Mouse (Mus musculus) forebrain, embryonic 13.5 days (tissue): ENCODE results near the gene Pdcd2. TPM values are rescaled to one million over a fixed set of nuclear protein-coding genes. Genes with fewer than 3 reads are reported as not detected.
A peak's percentile ranks its signal among the peaks of the same experiment; 100 is the strongest.

Source experiments
- ATAC-seq: fragments of 200-750 bp; cut with Nextera tagmentation; 2 replicates; pipeline ENCODE4 v1.8.0; 2017
- H3K27ac ChIP-seq: fragments of 300-500 bp; sonication (generic); 2 replicates; pipeline ENCODE4 v1.5.1; 2015; ENCODE audit warnings: inconsistent platforms, mild to moderate bottlenecking, moderate library complexity
- H3K27me3 ChIP-seq: fragments of 300-500 bp; sonication (generic); 2 replicates; pipeline ENCODE4 v1.6.1; 2015; ENCODE audit warnings: mild to moderate bottlenecking, inconsistent platforms
- H3K36me3 ChIP-seq: fragments of 300-500 bp; sonication (generic); 2 replicates; pipeline ENCODE4 v1.6.1; 2015; ENCODE audit warnings: mild to moderate bottlenecking, inconsistent platforms; ENCODE audit not compliant: poor library complexity, severe bottlenecking
- H3K4me1 ChIP-seq: fragments of 300-500 bp; sonication (generic); 2 replicates; pipeline ENCODE4 v1.6.1; 2015; ENCODE audit warnings: inconsistent platforms
- H3K4me2 ChIP-seq: fragments of 300-500 bp; sonication (generic); 2 replicates; pipeline ENCODE4 v1.6.1; 2015; ENCODE audit warnings: inconsistent platforms, mild to moderate bottlenecking, moderate library complexity
- H3K4me3 ChIP-seq: fragments of 300-500 bp; sonication (generic); 2 replicates; pipeline ENCODE4 v1.5.1; 2015; ENCODE audit warnings: mild to moderate bottlenecking, inconsistent platforms
- H3K9ac ChIP-seq: fragments of 300-500 bp; sonication (generic); 2 replicates; pipeline ENCODE4 v1.6.1; 2015; ENCODE audit warnings: mild to moderate bottlenecking, inconsistent platforms
- H3K9me3 ChIP-seq: fragments of 300-500 bp; sonication (generic); replicated peaks from 2 replicates; pipeline ENCODE4 v1.6.1; 2016; ENCODE audit warnings: inconsistent platforms
- WGBS: fragments of 180-500 bp; shearing (Covaris S2); methylation state at CpG from one replicate; pipeline ENCODE4 v1.1.7; 2015; 5-methylcytosine and 5-hydroxymethylcytosine counted together
- polyA plus RNA-seq: library from polyadenylated mRNA; unstranded; fragments of >200 nt; fragmentation: Nextera tagmentation; extraction: Ambion mirVana; gene quantifications from 2 replicates; pipeline ENCODE4 v1.2.1, GENCODE M21; 2015

Gene Pdcd2
- polyA plus RNA-seq, 1 experiment from 2014 or later, result 59.0 TPM

- Histone ChIP-seq H3K4me3 (peak overlapping the region; percentile 50), H3K9me3 (0 out of 2 replicates have a peak, but pooled peaks cover 3% of the 10 kb centered on the region), H3K4me2 (peak overlapping the region; percentile 88), H3K36me3 (no peaks in the 10 kb centered on the region), H3K27ac (no peak overlapping the region), H3K27me3 (peaks cover 18% of the 10 kb centered on the region), H3K4me1 (peaks cover 3% of the 10 kb centered on the region; the same call in 1 of the 2 replicates), H3K9ac (peak overlapping the region; percentile 67; the same call in 1 of the 2 replicates)
- no peak for ATAC-seq
- 16% methylated on average over 8 of the region's 8 CpGs for WGBS
These were observed 8.8 kb upstream of the Pdcd2 start for GRCm38 (mm10) chr17:15535943-15536342.

GRCm38 (mm10) chr17:15535162-15535800 is 8.2 kb upstream of the Pdcd2 start:
- Histone ChIP-seq H3K9me3 (0 out of 2 replicates have a peak, but pooled peaks cover 3% of the 10 kb centered on the region), H3K4me1 (peaks cover 3% of the 10 kb centered on the region; the same call in 1 of the 2 replicates), H3K27ac (no peak overlapping the region), H3K27me3 (peaks cover 18% of the 10 kb centered on the region), H3K36me3 (no peaks in the 10 kb centered on the region), H3K9ac (no peak overlapping the region), H3K4me2 (no peak overlapping the region), H3K4me3 (no peak overlapping the region)
- WGBS, result 72% methylated on average over 11 of the region's 11 CpGs
- ATAC-seq, result no peak

GRCm38 (mm10) chr17:15530141-15530540 is 3.0 kb upstream of the Pdcd2 start:
- Histone ChIP-seq H3K9me3 (0 out of 2 replicates have a peak, but pooled peaks cover 3% of the 10 kb centered on the region), H3K36me3 (no peaks in the 10 kb centered on the region; the same call in 1 of the 2 replicates), H3K27me3 (peaks cover 4% of the 10 kb centered on the region), H3K4me2 (no peak overlapping the region), H3K4me1 (peaks cover 18% of the 10 kb centered on the region), H3K9ac (no peak overlapping the region), H3K4me3 (no peak overlapping the region), H3K27ac (no peak overlapping the region)
- 4% methylated on average over 5 of the region's 5 CpGs for WGBS
- no peak for ATAC-seq

DNA sequence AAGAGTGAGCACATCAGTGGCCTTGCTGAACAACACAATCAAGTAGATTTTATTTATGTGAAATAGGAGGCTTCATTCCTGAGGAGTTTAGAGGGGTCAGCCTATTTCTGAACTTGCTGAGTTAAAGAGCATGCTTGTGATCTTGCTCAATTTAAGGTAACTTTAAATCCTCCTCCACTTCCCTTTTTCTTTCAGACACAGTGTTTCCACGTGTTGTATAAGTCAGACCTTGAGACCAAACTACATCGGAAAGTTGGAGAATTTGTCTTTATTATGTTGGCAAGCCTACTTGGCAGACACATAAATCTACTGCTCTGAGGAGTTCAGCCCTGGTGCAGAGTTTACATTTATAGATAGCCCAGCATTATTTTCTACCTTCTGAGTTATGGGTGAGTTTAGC is 1.8 kb upstream of the Pdcd2 start:
- ATAC-seq, result no peak
- H3K4me3 ChIP-seq, result no peak overlapping the region
- H3K27ac ChIP-seq, result no peak overlapping the region
- H3K9me3 ChIP-seq, result 0 out of 2 replicates have a peak, but pooled peaks cover 3% of the 10 kb centered on the region
- no peaks in the 10 kb centered on the region for H3K27me3 ChIP-seq
- peaks cover 18% of the 10 kb centered on the region for H3K4me1 ChIP-seq
- no peak overlapping the region for H3K9ac ChIP-seq
- H3K4me2 ChIP-seq, result no peak overlapping the region
- WGBS, result 73% methylated on average over 2 of the region's 2 CpGs
- H3K36me3 ChIP-seq, result peaks cover 12% of the 10 kb centered on the region

DNA sequence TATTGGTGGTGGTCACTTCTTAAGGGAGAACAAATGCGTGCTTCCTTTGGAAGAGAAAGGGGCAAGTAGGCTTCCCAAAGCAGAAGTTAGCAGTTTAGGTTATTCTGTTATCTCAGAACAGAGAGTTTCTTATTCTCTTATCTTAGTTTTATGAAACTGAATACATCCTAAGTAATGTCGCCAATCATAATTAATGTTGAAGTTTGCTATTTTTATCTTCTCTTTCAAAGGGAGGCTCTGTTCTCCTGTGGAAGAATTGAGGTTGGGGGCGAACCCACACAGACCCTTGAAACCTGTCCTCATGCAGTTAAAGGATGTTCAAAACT is 673 bp upstream of the Pdcd2 start:
- H3K27me3 ChIP-seq, result no peaks in the 10 kb centered on the region
- H3K9ac ChIP-seq, result peak overlapping the region; percentile 85
- H3K36me3 ChIP-seq, result peaks cover 18% of the 10 kb centered on the region
- WGBS, result 59% methylated on average over 3 of the region's 3 CpGs
- H3K9me3 ChIP-seq, result no peaks in the 10 kb centered on the region
- ATAC-seq, result no peak
- H3K27ac ChIP-seq, result no peak overlapping the region
- H3K4me1 ChIP-seq, result peaks cover 18% of the 10 kb centered on the region
- peak overlapping the region; percentile 77 for H3K4me3 ChIP-seq
- H3K4me2 ChIP-seq, result peak overlapping the region; percentile 81

- peaks cover 18% of the 10 kb centered on the region for H3K4me1 ChIP-seq
- H3K4me2 ChIP-seq, result peak overlapping the region; percentile 81
- peak overlapping the region; percentile 77 for H3K4me3 ChIP-seq
- H3K27me3 ChIP-seq, result no peaks in the 10 kb centered on the region
- H3K9ac ChIP-seq, result peak overlapping the region; percentile 85
- H3K9me3 ChIP-seq, result no peaks in the 10 kb centered on the region
- no peak overlapping the region for H3K27ac ChIP-seq
- WGBS, result 11% methylated on average over 10 of the region's 10 CpGs
- peaks cover 33% of the 10 kb centered on the region for H3K36me3 ChIP-seq
- ATAC-seq, result no peak
These were observed 797 bp downstream of the Pdcd2 start for GRCm38 (mm10) chr17:15526304-15526703.

- no peak for ATAC-seq
- H3K9ac ChIP-seq, result no peak overlapping the region
- H3K4me1 ChIP-seq, result no peaks in the 10 kb centered on the region
- H3K9me3 ChIP-seq, result no peaks in the 10 kb centered on the region
- H3K36me3 ChIP-seq, result peaks cover 92% of the 10 kb centered on the region
- no peak overlapping the region for H3K27ac ChIP-seq
- 90% methylated on average over 1 of the region's 1 CpGs for WGBS
- no peak overlapping the region for H3K4me3 ChIP-seq
- no peaks in the 10 kb centered on the region for H3K27me3 ChIP-seq
- no peak overlapping the region for H3K4me2 ChIP-seq
These were observed 8.3 kb downstream of the Pdcd2 start for GRCm38 (mm10) chr17:15518766-15519165.

DNA sequence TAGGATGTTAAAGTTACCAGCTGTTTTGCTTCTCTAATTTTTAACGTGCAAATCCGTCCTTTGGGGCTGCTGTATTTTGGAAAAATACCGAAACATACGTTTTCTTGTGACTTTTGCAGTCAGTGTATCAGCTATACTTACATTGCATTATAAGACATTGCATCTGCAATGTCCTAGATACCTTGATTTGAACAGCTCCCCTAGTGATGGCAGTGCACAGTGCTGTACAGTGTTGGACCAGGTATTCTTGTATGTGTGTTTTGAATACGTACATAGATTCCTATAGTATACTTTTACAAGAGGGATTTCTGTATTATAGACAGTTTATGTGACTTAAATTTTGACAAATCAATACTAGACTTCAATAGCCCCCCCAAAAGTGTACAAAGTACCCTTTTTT is 8.9 kb downstream of the Pdcd2 start:
- Histone ChIP-seq H3K9me3 (no peaks in the 10 kb centered on the region), H3K27me3 (no peaks in the 10 kb centered on the region), H3K36me3 (peaks cover 97% of the 10 kb centered on the region), H3K27ac (no peak overlapping the region), H3K4me2 (no peak overlapping the region), H3K9ac (no peak overlapping the region), H3K4me3 (no peak overlapping the region), H3K4me1 (no peaks in the 10 kb centered on the region)
- ATAC-seq, result no peak
- 95% methylated on average over 5 of the region's 5 CpGs for WGBS

GRCm38 (mm10) chr17:15517776-15518175 is 9.3 kb downstream of the Pdcd2 start:
- no peaks in the 10 kb centered on the region for H3K27me3 ChIP-seq
- H3K36me3 ChIP-seq, result peaks cover 95% of the 10 kb centered on the region
- no peak overlapping the region for H3K9ac ChIP-seq
- ATAC-seq, result no peak
- H3K27ac ChIP-seq, result no peak overlapping the region
- no peaks in the 10 kb centered on the region for H3K4me1 ChIP-seq
- no peak overlapping the region for H3K4me2 ChIP-seq
- H3K9me3 ChIP-seq, result no peaks in the 10 kb centered on the region
- 75% methylated on average over 5 of the region's 5 CpGs for WGBS
- H3K4me3 ChIP-seq, result no peak overlapping the region

DNA sequence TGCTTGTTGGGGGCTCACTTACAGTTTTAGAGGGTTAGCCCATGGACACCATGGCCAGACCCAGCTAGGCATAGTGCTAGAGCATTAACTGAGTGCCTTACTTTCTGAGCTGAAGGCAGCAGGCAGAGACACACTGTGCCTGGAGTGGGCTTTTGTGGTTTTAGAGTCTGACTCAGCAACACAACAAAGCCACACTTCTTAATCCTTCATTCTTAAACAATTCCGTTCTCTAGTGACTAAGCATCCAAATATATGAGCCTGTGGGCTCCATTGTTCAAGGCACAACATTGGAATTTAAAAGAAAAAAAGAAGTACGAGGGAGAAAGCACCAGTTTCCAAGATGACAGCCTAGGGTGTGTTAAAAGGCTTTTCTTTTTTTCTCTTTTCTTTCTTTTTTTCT is 16.4 kb downstream of the Pdcd2 start:
- H3K9ac ChIP-seq, result no peak overlapping the region
- H3K9me3 ChIP-seq, result no peaks in the 10 kb centered on the region
- H3K4me1 ChIP-seq, result no peaks in the 10 kb centered on the region
- no peak overlapping the region for H3K4me3 ChIP-seq
- no peak overlapping the region for H3K4me2 ChIP-seq
- H3K27me3 ChIP-seq, result no peaks in the 10 kb centered on the region
- no peak overlapping the region for H3K27ac ChIP-seq
- peaks cover 95% of the 10 kb centered on the region for H3K36me3 ChIP-seq
- ATAC-seq, result no peak
- WGBS, result 61% methylated on average over 2 of the region's 2 CpGs

GRCm38 (mm10) chr17:15499656-15500394 is 27.3 kb downstream of the Pdcd2 start, which contains the start of the genes Psmb1 and Tbp:
Psmb1 (minus strand) TSS chr17:15499751.
Tbp (plus strand) TSS chr17:15499888.
- Histone ChIP-seq H3K4me2 (peak within 1 kb of the TSS; percentile 91), H3K4me1 (peaks cover 44% of the 10 kb centered on the region), H3K27me3 (no peaks in the 10 kb centered on the region), H3K9ac (peak within 1 kb of the TSS; percentile 84), H3K36me3 (peaks cover 23% of the 10 kb centered on the region), H3K9me3 (no peaks in the 10 kb centered on the region), H3K27ac (peak within 1 kb of the TSS; percentile 94), H3K4me3 (peak within 1 kb of the TSS; percentile 92)
- WGBS, result under 1% methylated on average over 56 of the region's 63 CpGs
- ATAC-seq, result peak; percentile 95

GRCm38 (mm10) chr17:15498753-15499113 is 28.4 kb downstream of the Pdcd2 start:
- H3K27ac ChIP-seq, result peak overlapping the region; percentile 94; the same call in 1 of the 2 replicates
- H3K36me3 ChIP-seq, result peaks cover 18% of the 10 kb centered on the region
- H3K4me3 ChIP-seq, result peak overlapping the region; percentile 92
- WGBS, result 49% methylated on average over 7 of the region's 7 CpGs
- no peak for ATAC-seq
- H3K27me3 ChIP-seq, result no peaks in the 10 kb centered on the region
- no peaks in the 10 kb centered on the region for H3K9me3 ChIP-seq
- peak overlapping the region; percentile 91 for H3K4me2 ChIP-seq
- H3K9ac ChIP-seq, result peak overlapping the region; percentile 84
- H3K4me1 ChIP-seq, result peaks cover 48% of the 10 kb centered on the region
